Mouse (Mus musculus) intestine, embryonic 14.5 days (tissue): ENCODE results near the gene Ccl3. TPM values are rescaled to one million over a fixed set of nuclear protein-coding genes. Genes with fewer than 3 reads are reported as not detected.

Source experiments
- ATAC-seq: fragments of 200-750 bp; cut with Nextera tagmentation; replicated peaks from 2 replicates; pipeline ENCODE4 v1.8.0; 2017; ENCODE audit warnings: low read depth, moderate number of reproducible peaks, moderate TSS enrichment, moderate library complexity; ENCODE audit not compliant: low FRiP score, low TSS enrichment
- DNase-seq: peaks from one replicate; pipeline ENCODE4 v3.0.0-alpha.2; 2018; ENCODE audit warnings: low spot score
- H3K27ac ChIP-seq: fragments of 300-500 bp; sonication (generic); 2 replicates; pipeline ENCODE4 v1.5.1; 2014; ENCODE audit warnings: low read depth, mild to moderate bottlenecking, control low read depth
- H3K27me3 ChIP-seq: fragments of 300-500 bp; sonication (generic); replicated peaks from 2 replicates; pipeline ENCODE4 v1.6.1; 2014; ENCODE audit warnings: low read length, control low read depth; ENCODE audit not compliant: control insufficient read depth, insufficient read depth
- H3K36me3 ChIP-seq: fragments of 300-500 bp; sonication (generic); 2 replicates; pipeline ENCODE4 v1.6.1; 2014; ENCODE audit warnings: low read length, control low read depth; ENCODE audit not compliant: control insufficient read depth, insufficient read depth
- H3K4me1 ChIP-seq: fragments of 300-500 bp; sonication (generic); replicated peaks from 2 replicates; pipeline ENCODE4 v1.6.1; 2014; ENCODE audit warnings: low read length, control low read depth, mixed read lengths; ENCODE audit not compliant: control insufficient read depth, insufficient read depth
- H3K4me2 ChIP-seq: fragments of 300-500 bp; sonication (generic); 2 replicates; pipeline ENCODE4 v1.6.1; 2014; ENCODE audit warnings: low read length
- H3K4me3 ChIP-seq: fragments of 300-500 bp; sonication (generic); 2 replicates; pipeline ENCODE4 v1.5.1; 2014; ENCODE audit warnings: low read depth, low read length, control low read depth, mixed read lengths
- H3K9ac ChIP-seq: fragments of 300-500 bp; sonication (generic); 2 replicates; pipeline ENCODE4 v1.6.1; 2014; ENCODE audit warnings: mild to moderate bottlenecking, low read length
- H3K9me3 ChIP-seq: fragments of 300-500 bp; sonication (generic); 2 replicates; pipeline ENCODE4 v1.6.1; 2016; ENCODE audit warnings: low read length, control low read depth; ENCODE audit not compliant: control insufficient read depth
- WGBS: fragments of 180-500 bp; shearing (Covaris S2); extraction: QIAGEN DNeasy Blood & Tissue Kit; methylation state at CpG from one replicate; pipeline ENCODE4 v1.1.7; 2014; 5-methylcytosine and 5-hydroxymethylcytosine counted together
- polyA plus RNA-seq: library from polyadenylated mRNA; unstranded; fragments of >200 nt; fragmentation: Nextera tagmentation; extraction: Ambion mirVana; gene quantifications from 2 replicates; pipeline ENCODE4 v1.2.1, GENCODE M21; 2014

The Ccl3 gene
- polyA plus RNA-seq, result 0.32 and 0.65 TPM in 2 replicates

GRCm38 (mm10) chr11:83649305-83649841 is at the start of gene Ccl3:
TSS of gene Ccl3 (minus strand) at chr11:83649355.
- no peak within 1 kb of the TSS for H3K4me2 ChIP-seq
- ATAC-seq, result no peak
- no peak within 1 kb of the TSS for H3K4me3 ChIP-seq
- H3K9ac ChIP-seq, result no peak within 1 kb of the TSS
- no peaks in the 10 kb centered on the region for H3K27me3 ChIP-seq
- DNase-seq, result no peak
- no peak within 1 kb of the TSS for H3K27ac ChIP-seq
- no peaks in the 10 kb centered on the region for H3K9me3 ChIP-seq
- H3K4me1 ChIP-seq, result no peaks in the 10 kb centered on the region
- 82% methylated on average over 8 of the region's 8 CpGs for WGBS
- H3K36me3 ChIP-seq, result no peaks in the 10 kb centered on the region

- no peaks in the 10 kb centered on the region for H3K27me3 ChIP-seq
- WGBS, result 50% methylated on average over 1 of the region's 1 CpGs
- no peak overlapping the region for H3K9ac ChIP-seq
- H3K27ac ChIP-seq, result no peak overlapping the region
- H3K4me3 ChIP-seq, result no peak overlapping the region
- H3K9me3 ChIP-seq, result no peaks in the 10 kb centered on the region
- no peaks in the 10 kb centered on the region for H3K36me3 ChIP-seq
- no peak for ATAC-seq
- no peak for DNase-seq
- no peaks in the 10 kb centered on the region for H3K4me1 ChIP-seq
- no peak overlapping the region for H3K4me2 ChIP-seq
These were observed 42.9 kb upstream of the Ccl3 start for GRCm38 (mm10) chr11:83692008-83692407.

GRCm38 (mm10) chr11:83689918-83690317 is 40.8 kb upstream of the Ccl3 start:
- Histone ChIP-seq H3K4me1 (no peaks in the 10 kb centered on the region), H3K36me3 (no peaks in the 10 kb centered on the region), H3K9me3 (no peaks in the 10 kb centered on the region), H3K27me3 (no peaks in the 10 kb centered on the region), H3K9ac (no peak overlapping the region), H3K4me3 (no peak overlapping the region), H3K4me2 (no peak overlapping the region), H3K27ac (no peak overlapping the region)
- 84% methylated on average over 1 of the region's 1 CpGs for WGBS
- DNase-seq, result no peak
- ATAC-seq, result no peak

GRCm38 (mm10) chr11:83675665-83676064 is 26.5 kb upstream of the Ccl3 start:
- H3K4me1 ChIP-seq, result no peaks in the 10 kb centered on the region
- ATAC-seq, result no peak

GRCm38 (mm10) chr11:83671743-83672142 is 22.6 kb upstream of the Ccl3 start:
- Histone ChIP-seq H3K9ac (no peak overlapping the region), H3K9me3 (no peaks in the 10 kb centered on the region), H3K4me3 (no peak overlapping the region), H3K4me1 (no peaks in the 10 kb centered on the region), H3K36me3 (no peaks in the 10 kb centered on the region), H3K4me2 (no peak overlapping the region), H3K27me3 (no peaks in the 10 kb centered on the region), H3K27ac (no peak overlapping the region)
- DNase-seq (no peak), ATAC-seq (no peak)

More at GRCm38 (mm10) chr11:83675665-83676064, 26.5 kb upstream of the Ccl3 start:
- H3K36me3 ChIP-seq, result no peaks in the 10 kb centered on the region
- WGBS, result 90% methylated on average over 1 of the region's 1 CpGs
- no peaks in the 10 kb centered on the region for H3K27me3 ChIP-seq
- no peak overlapping the region for H3K27ac ChIP-seq
- no peak overlapping the region for H3K4me3 ChIP-seq
- no peak overlapping the region for H3K4me2 ChIP-seq
- no peak overlapping the region for H3K9ac ChIP-seq
- no peaks in the 10 kb centered on the region for H3K9me3 ChIP-seq
- DNase-seq, result no peak

- H3K4me1 ChIP-seq, result no peaks in the 10 kb centered on the region
- H3K27ac ChIP-seq, result no peak overlapping the region
- no peak overlapping the region for H3K4me2 ChIP-seq
- H3K4me3 ChIP-seq, result no peak overlapping the region
- no peak overlapping the region for H3K9ac ChIP-seq
- no peaks in the 10 kb centered on the region for H3K27me3 ChIP-seq
- ATAC-seq (no peak), DNase-seq (no peak)
- 58% methylated on average over 5 of the region's 5 CpGs for WGBS
- H3K9me3 ChIP-seq, result no peaks in the 10 kb centered on the region
- H3K36me3 ChIP-seq, result no peaks in the 10 kb centered on the region
These were observed 14.4 kb upstream of the Ccl3 start for GRCm38 (mm10) chr11:83663532-83663931.

- Histone ChIP-seq H3K9me3 (no peaks in the 10 kb centered on the region), H3K27ac (no peak within 1 kb of the TSS), H3K4me1 (no peaks in the 10 kb centered on the region), H3K4me3 (no peak within 1 kb of the TSS), H3K4me2 (no peak within 1 kb of the TSS), H3K9ac (no peak within 1 kb of the TSS), H3K27me3 (no peaks in the 10 kb centered on the region), H3K36me3 (no peaks in the 10 kb centered on the region)
- 82% methylated on average over 6 of the region's 6 CpGs for WGBS
- ATAC-seq (no peak), DNase-seq (no peak)
These were observed 13.0 kb upstream of the Ccl3 start, which contains the start of gene Ccl4 for GRCm38 (mm10) chr11:83662204-83662603. TSS of gene Ccl4 (plus strand) at chr11:83662584.

GRCm38 (mm10) chr11:83658797-83659196 is 9.6 kb upstream of the Ccl3 start:
- Histone ChIP-seq H3K36me3 (no peaks in the 10 kb centered on the region), H3K27me3 (no peaks in the 10 kb centered on the region), H3K9me3 (no peaks in the 10 kb centered on the region), H3K4me2 (no peak overlapping the region), H3K4me1 (no peaks in the 10 kb centered on the region), H3K4me3 (no peak overlapping the region), H3K27ac (no peak overlapping the region), H3K9ac (no peak overlapping the region)
- WGBS, result 72% methylated on average over 6 of the region's 6 CpGs
- DNase-seq (no peak), ATAC-seq (no peak)

- DNase-seq (no peak), ATAC-seq (no peak)
- no peaks in the 10 kb centered on the region for H3K27me3 ChIP-seq
- H3K27ac ChIP-seq, result no peak overlapping the region
- H3K4me3 ChIP-seq, result no peak overlapping the region
- no peaks in the 10 kb centered on the region for H3K9me3 ChIP-seq
- no peaks in the 10 kb centered on the region for H3K4me1 ChIP-seq
- 83% methylated on average over 3 of the region's 3 CpGs for WGBS
- H3K4me2 ChIP-seq, result no peak overlapping the region
- H3K36me3 ChIP-seq, result no peaks in the 10 kb centered on the region
- H3K9ac ChIP-seq, result no peak overlapping the region
These were observed 8.4 kb upstream of the Ccl3 start for GRCm38 (mm10) chr11:83657508-83657907.
